Mouse (Mus musculus): ENCODE results near the gene Ppp1r10.
A peak's percentile ranks its signal among the peaks of the same experiment; 100 is the strongest.

DNA sequence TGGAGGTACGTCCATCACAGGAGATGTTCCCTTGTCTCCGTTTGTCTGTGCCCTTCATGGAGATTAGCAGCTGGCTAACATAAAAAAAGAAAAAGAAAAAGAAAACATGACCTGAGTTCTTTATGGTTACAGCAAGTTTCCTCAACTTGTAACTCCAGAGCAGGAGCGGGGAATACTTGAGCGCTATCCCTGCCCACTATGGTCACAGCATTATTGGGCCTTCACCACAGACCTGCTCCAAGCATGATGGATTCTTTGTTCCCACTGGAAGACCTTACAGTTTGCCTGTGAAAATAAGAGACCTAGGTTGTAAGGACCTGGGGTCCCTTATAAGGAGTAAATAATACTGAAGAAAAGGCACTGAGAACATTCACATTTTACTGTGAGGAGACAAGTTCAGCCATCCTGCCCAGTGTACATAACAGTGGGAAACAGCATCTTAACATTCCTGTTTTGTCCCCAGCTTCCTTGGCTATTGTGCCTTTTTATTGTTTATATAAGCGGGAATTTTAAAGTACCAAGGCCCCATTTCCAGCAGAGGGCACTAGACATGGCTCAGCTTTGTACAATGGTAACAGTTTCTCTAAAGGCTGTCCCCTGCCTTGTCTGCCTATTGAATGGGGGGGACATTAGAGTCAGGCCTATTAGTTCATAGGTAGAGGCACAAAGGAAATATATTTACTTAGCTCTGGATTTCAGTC lies 4.8 kb downstream of the Ppp1r10 start:
- peak; percentile 62 for TF ChIP-seq CTCF (IDR thresholded peaks at IDR 0.05; ENCODE audit: low read depth)
- no peak for TF ChIP-seq EP300 (IDR thresholded peaks at IDR 0.05; ENCODE audit: low read depth)

All from heart, postnatal 0 days (tissue).